ENCODE assay signal across 18 mouse cellular contexts in genomic region chr7:117918206-117918995, GRCm38 (mm10).
DNase-seq lines count a peak whose midpoint lies in the region; ATAC-seq lines count a peak whose summit lies in the region.
"Had no signal": no experiment of that assay in that cellular context is flagged by ENCODE, and none has a peak within 500 bp of the region (broad histone marks: within the 10 kb centered on the region; RNA-seq: fewer than 3 reads in every experiment).

No protein-coding gene starts in this region.

- no peak overlapping the region for H3K27ac ChIP-seq in hindbrain, embryonic 11.5 days (ENCODE audit: low read depth, low read length)
- H3K27ac ChIP-seq: gastrocnemius, adult 2 months; heart, adult 2 months; hindbrain, embryonic 10.5 days; limb, embryonic 15.5 days; midbrain, embryonic 15.5 days had no signal

- 91% methylated on average over 10 of the region's 10 CpGs for WGBS in hindbrain, embryonic 11.5 days

- ATAC-seq in hindbrain, embryonic 11.5 days (ENCODE audit: low FRiP score), result no peak
- ATAC-seq: midbrain, embryonic 15.5 days had no signal

- intact Hi-C loops in left cerebral cortex, postnatal 4 days (cut with DNase I), result no loop called here
- intact Hi-C loops in left cerebral cortex, postnatal 36 days (cut with DNase I), result loop anchor here (5.0 kb wide), 1 partner anchor 149 kb away; no protein-coding TSS in a partner anchor

- no peak overlapping the region for H3K4me2 ChIP-seq in hindbrain, embryonic 11.5 days (replicated peaks; ENCODE audit: low read depth, low read length)
- H3K4me2 ChIP-seq: limb, embryonic 15.5 days; midbrain, embryonic 15.5 days had no signal

- H3K27me3 ChIP-seq in hindbrain, embryonic 11.5 days (ENCODE audit: control insufficient read depth, insufficient read depth, low read length), result no peaks in the 10 kb centered on the region
- H3K27me3 ChIP-seq: limb, embryonic 15.5 days; midbrain, embryonic 15.5 days had no signal

- H3K4me3 ChIP-seq in hindbrain, embryonic 11.5 days (ENCODE audit: low read depth, low read length), result no peak overlapping the region
- H3K4me3 ChIP-seq: gastrocnemius, adult 2 months; heart, adult 2 months; hindbrain, embryonic 10.5 days; limb, embryonic 15.5 days; midbrain, embryonic 15.5 days had no signal

- no peaks in the 10 kb centered on the region for H3K9me3 ChIP-seq in hindbrain, embryonic 11.5 days (ENCODE audit: control insufficient read depth, low read length)
- H3K9me3 ChIP-seq: hindbrain, embryonic 10.5 days; limb, embryonic 15.5 days; midbrain, embryonic 15.5 days had no signal

- no peak overlapping the region for H3K9ac ChIP-seq in hindbrain, embryonic 11.5 days (ENCODE audit: low read depth, low read length)
- H3K9ac ChIP-seq: limb, embryonic 15.5 days; midbrain, embryonic 15.5 days had no signal

- peak; percentile 52 for DNase-seq in left cerebral cortex, adult 11 months (ENCODE audit: low spot score)
- DNase-seq in left cerebral cortex, postnatal 4 days, result no peak
- DNase-seq in layer of hippocampus, adult 9-11 months, result peak; percentile 61
- DNase-seq in left cerebral cortex, postnatal 36 days (ENCODE audit: low spot score in 2 of 2), result peak; percentile 57 to 70
- DNase-seq in telencephalon, adult 2 months (ENCODE audit: low read depth, low spot score), result peak; percentile 84
- no peak for DNase-seq in hindbrain, embryonic 11.5 days (ENCODE audit: low spot score)
- no peak for DNase-seq in spleen, postnatal 14 days (ENCODE audit: low spot score in 2 of 2)
- no peak for DNase-seq in testis, postnatal 14 days (ENCODE audit: low spot score)
- DNase-seq: adrenal gland, adult 8-10 months; cerebellum, adult 18-20 months; gastrocnemius, adult 2 months; heart, adult 2 months; kidney, adult 2 months; lung, postnatal 10 days; retina, postnatal 1 day had no signal

- no peaks in the 10 kb centered on the region for H3K36me3 ChIP-seq in hindbrain, embryonic 11.5 days (ENCODE audit: control insufficient read depth, insufficient read depth, low read length)
- H3K36me3 ChIP-seq: hindbrain, embryonic 10.5 days; limb, embryonic 15.5 days; midbrain, embryonic 15.5 days had no signal

- no peaks in the 10 kb centered on the region for H3K4me1 ChIP-seq in hindbrain, embryonic 11.5 days (replicated peaks; ENCODE audit: control insufficient read depth, insufficient read depth, low read length)
- H3K4me1 ChIP-seq: hindbrain, embryonic 10.5 days; limb, embryonic 15.5 days; midbrain, embryonic 15.5 days had no signal

Comparison
In these comparisons a context has a peak if more than half of its experiments do, and no peak if none do; other contexts are left out.
1. DNase-seq: peak in left cerebral cortex, adult 11 months (single experiment), layer of hippocampus, adult 9-11 months (single experiment), left cerebral cortex, postnatal 36 days (2 of 2) and telencephalon, adult 2 months (single experiment); none in left cerebral cortex, postnatal 4 days (single experiment), hindbrain, embryonic 11.5 days (single experiment), spleen, postnatal 14 days (0 of 2) and testis, postnatal 14 days (single experiment).